Mouse (Mus musculus) megakaryocyte, embryonic 14.5 days (primary cell): Measurements from ENCODE around the gene Ocrl.

Source experiments
- FLI1 ChIP-seq: IDR thresholded peaks from 2 replicates; pipeline ENCODE4 v1.6.1; 2012; ENCODE audit warnings: low read length, inconsistent platforms, mixed read lengths
- GATA1 ChIP-seq: IDR thresholded peaks from 3 replicates; pipeline ENCODE4 v1.6.1; 2012; ENCODE audit warnings: mixed read lengths, low read length, inconsistent platforms, borderline replicate concordance

GRCm38 (mm10) chrX:47962579-47962978 is 50.4 kb downstream of the Ocrl start:
- TF ChIP-seq GATA1, result no peak
- no peak for TF ChIP-seq FLI1
